Mouse (Mus musculus) ovary, postnatal 10 days (tissue): Measurements from ENCODE around the gene Fbxo4.

ENCODE experiments used
- DNase-seq: peaks from one replicate; pipeline ENCODE4 v3.0.0; 2022; ENCODE audit warnings: low spot score

Gene Fbxo4

GRCm38 (mm10) chr15:3978279-3978678 lies 1.1 kb downstream of the Fbxo4 start:
- no peak for DNase-seq

DNA sequence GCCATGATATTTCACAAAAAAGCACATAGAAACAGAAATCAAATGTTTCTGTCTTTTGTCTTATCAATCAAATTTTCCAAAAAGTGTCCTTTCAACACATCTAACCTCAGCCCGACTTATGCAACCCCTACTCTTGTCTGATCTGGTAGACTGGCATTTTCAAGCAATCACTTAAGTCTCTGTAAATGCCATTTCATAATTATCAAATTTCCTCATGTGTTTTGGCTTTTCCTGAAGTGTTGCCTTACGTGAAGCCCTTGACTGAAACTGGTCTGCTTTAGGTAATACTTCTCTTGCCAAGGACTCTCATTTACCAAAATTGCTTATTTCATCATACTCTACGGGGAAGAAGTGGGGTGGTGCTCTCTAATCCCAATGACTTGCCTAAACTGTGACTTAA lies 6.1 kb downstream of the Fbxo4 start:
- DNase-seq: no peak

GRCm38 (mm10) chr15:3970193-3970592 lies 9.2 kb downstream of the Fbxo4 start:
- no peak for DNase-seq

GRCm38 (mm10) chr15:3969743-3970142 lies 9.6 kb downstream of the Fbxo4 start:
- no peak for DNase-seq

DNA sequence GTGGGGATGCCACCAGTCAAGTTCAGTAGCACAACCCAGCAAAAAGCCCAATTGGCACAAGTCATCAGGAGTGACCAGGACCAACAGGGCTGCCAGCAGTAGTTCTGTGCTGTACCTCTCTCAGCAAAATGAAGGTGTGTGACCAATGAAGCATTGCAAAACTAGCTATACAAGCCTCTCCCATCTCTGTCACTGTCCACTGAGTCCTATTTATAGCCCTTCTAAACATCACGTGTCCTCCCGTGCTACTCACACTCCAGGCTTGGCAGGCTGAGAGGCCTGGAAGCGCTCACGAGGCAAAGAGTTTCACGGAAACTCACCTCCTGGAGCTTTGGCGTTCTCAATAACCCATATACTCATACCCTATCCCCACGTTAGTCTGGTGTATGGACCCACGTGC lies 17.1 kb downstream of the Fbxo4 start:
- no peak for DNase-seq

GRCm38 (mm10) chr15:3960094-3960493 lies 19.3 kb downstream of the Fbxo4 start:
- no peak for DNase-seq

DNA sequence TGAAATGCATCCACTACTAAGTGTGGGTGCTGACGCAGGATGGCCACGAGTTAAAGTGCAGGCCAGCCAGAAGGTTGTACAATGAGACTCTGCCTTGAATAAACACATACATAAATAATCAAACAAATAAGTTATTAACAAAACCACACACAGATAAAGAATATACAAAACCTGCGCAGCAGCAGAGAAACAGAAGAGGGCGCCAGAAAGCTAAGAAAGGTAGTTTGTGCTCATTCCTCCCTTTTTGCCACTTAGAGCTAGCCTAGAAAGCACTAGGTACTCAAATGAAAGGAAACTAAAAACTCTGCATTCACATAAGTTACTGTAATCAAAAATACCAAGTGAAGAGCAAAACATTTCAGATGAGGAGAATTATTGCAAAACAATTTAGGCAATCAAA lies 21.4 kb downstream of the Fbxo4 start:
- no peak for DNase-seq

DNA sequence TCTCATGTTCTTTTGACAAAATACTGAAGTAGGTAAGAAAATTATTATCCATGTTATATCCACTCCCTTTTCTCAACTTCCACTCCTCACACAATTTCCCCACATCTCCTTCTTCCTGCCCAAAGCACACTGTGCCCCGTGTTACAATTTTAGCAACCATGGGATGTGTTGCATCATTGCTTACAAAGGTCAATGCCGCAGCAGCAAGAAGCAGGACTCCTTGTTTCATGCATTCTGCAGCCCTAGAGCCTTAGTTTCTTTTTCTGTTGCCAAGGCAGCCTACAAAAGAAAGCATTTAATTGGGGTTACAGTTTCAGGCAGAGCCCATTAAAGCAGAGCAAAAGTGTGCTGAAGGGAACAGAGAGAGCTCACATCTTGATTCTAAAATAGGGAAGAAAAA lies 24.4 kb downstream of the Fbxo4 start:
- DNase-seq: no peak

GRCm38 (mm10) chr15:3938132-3938531 lies 41.2 kb downstream of the Fbxo4 start:
- no peak for DNase-seq

- no peak for DNase-seq
These were observed 43.3 kb downstream of the Fbxo4 start for GRCm38 (mm10) chr15:3936056-3936455.

GRCm38 (mm10) chr15:3933466-3933865 lies 45.9 kb downstream of the Fbxo4 start:
- no peak for DNase-seq

GRCm38 (mm10) chr15:3931931-3932330 lies 47.4 kb downstream of the Fbxo4 start:
- DNase-seq: no peak
